Mouse (Mus musculus) central nervous system, embryonic 18 days (tissue): ENCODE results near the gene Agtr1a. TPM values are rescaled to one million over a fixed set of nuclear protein-coding genes. Genes with fewer than 3 reads are reported as not detected.

Experiments
- polyA plus RNA-seq: library from polyadenylated mRNA; depleted of rRNA; stranded (reverse); fragments of >200 nt; gene quantifications from 2 replicates; pipeline ENCODE4 v1.2.3, GENCODE M21; 2012; rRNA removed

The Agtr1a gene
- polyA plus RNA-seq, result 1.6 and 2.3 TPM in 2 replicates

DNA sequence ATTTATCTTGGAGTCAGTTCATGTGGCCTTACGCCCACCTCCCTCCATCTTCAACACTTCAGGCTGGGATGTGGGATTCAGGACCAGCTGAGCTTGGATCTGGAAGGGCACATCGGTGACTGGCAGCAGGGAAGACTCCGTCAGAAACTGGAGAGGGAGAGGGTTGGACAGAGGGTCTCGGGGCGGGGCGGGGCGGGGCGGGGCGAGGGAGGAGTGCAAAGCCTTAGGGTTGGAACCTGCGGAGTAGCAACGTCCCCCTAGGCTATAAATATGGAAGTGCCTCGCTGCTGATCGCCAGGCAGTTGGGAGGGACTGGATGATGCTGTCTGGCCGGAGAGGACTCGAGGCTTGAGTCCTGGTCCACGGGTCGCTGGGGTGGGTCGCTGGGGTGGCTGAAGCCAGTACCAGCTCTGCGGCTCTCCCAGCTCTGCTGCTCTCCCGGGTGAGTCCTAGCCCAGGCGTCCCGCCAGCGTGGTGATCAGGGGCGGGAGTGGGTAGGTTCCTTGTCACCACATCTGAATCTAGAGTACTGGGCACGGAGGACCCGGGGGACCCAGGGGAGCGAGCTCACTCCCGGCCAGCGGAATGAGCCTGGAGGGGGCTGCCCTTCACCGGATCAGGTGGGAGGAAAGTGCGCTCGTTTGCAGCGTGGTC lies at the start of gene Agtr1a:
Gene Agtr1a (plus strand): TSS at position 294 of the 654 bp plus-strand sequence.

Other genes with a start within 250 kb of the Agtr1a start
- 2.9 and 3.0 TPM in 2 replicates for gene Mboat1, start 200.0 kb upstream of the Agtr1a start, polyA plus RNA-seq
- gene Uqcrfs1, start 208.9 kb downstream of the Agtr1a start, polyA plus RNA-seq, result 177 and 198 TPM in 2 replicates